Mouse (Mus musculus): ENCODE results near the gene Tmem179b.

GRCm38 (mm10) chr19:8722907-8723573 is 51.2 kb downstream of the Tmem179b start, which contains the start of gene Slc3a2:
- TF ChIP-seq CTCF (IDR thresholded peaks at IDR 0.05; ENCODE audit: low read depth) = no peak
- TF ChIP-seq EP300 (IDR thresholded peaks at IDR 0.05; ENCODE audit: low read depth) = peak; percentile 44; the same call in 1 of the 2 replicates

All from heart, postnatal 0 days (tissue).